Mouse (Mus musculus) hindbrain, embryonic 13.5 days (tissue): ENCODE data around the gene Gm1043. TPM values are rescaled to one million over a fixed set of nuclear protein-coding genes. Genes with fewer than 3 reads are reported as not detected.

Experiments
- ATAC-seq: fragments of 200-750 bp; cut with Nextera tagmentation; 2 replicates; pipeline ENCODE4 v1.8.0; 2017; ENCODE audit warnings: moderate TSS enrichment; ENCODE audit not compliant: low FRiP score
- H3K27ac ChIP-seq: fragments of 300-500 bp; sonication (generic); 2 replicates; pipeline ENCODE4 v1.5.1; 2015; ENCODE audit warnings: inconsistent platforms, mild to moderate bottlenecking, moderate library complexity
- H3K27me3 ChIP-seq: fragments of 300-500 bp; sonication (generic); 2 replicates; pipeline ENCODE4 v1.6.1; 2015; ENCODE audit warnings: mild to moderate bottlenecking, inconsistent platforms
- H3K36me3 ChIP-seq: fragments of 300-500 bp; sonication (generic); 2 replicates; pipeline ENCODE4 v1.6.1; 2015; ENCODE audit warnings: mild to moderate bottlenecking, inconsistent platforms
- H3K4me1 ChIP-seq: fragments of 300-500 bp; sonication (generic); replicated peaks from 2 replicates; pipeline ENCODE4 v1.6.1; 2015; ENCODE audit warnings: inconsistent platforms
- H3K4me2 ChIP-seq: fragments of 300-500 bp; sonication (generic); 2 replicates; pipeline ENCODE4 v1.6.1; 2015; ENCODE audit warnings: inconsistent platforms, mild to moderate bottlenecking, moderate library complexity
- H3K4me3 ChIP-seq: fragments of 300-500 bp; sonication (generic); 2 replicates; pipeline ENCODE4 v1.5.1; 2015; ENCODE audit warnings: mild to moderate bottlenecking, inconsistent platforms
- H3K9ac ChIP-seq: fragments of 300-500 bp; sonication (generic); 2 replicates; pipeline ENCODE4 v1.6.1; 2015; ENCODE audit warnings: mild to moderate bottlenecking, inconsistent platforms
- H3K9me3 ChIP-seq: fragments of 300-500 bp; sonication (generic); 2 replicates; pipeline ENCODE4 v1.6.1; 2016; ENCODE audit warnings: inconsistent platforms
- WGBS: fragments of 180-500 bp; shearing (Covaris S2); methylation state at CpG from one replicate; pipeline ENCODE4 v1.1.7; 2015; 5-methylcytosine and 5-hydroxymethylcytosine counted together
- polyA plus RNA-seq: library from polyadenylated mRNA; unstranded; fragments of >200 nt; fragmentation: Nextera tagmentation; extraction: Ambion mirVana; gene quantifications from 2 replicates; pipeline ENCODE4 v1.2.1, GENCODE M21; 2015

Gm1043 gene
- polyA plus RNA-seq: 1.5 and 1.6 TPM in 2 replicates

- 89% methylated on average over 16 of the region's 16 CpGs for WGBS
- Histone ChIP-seq H3K4me1 (peaks cover 17% of the 10 kb centered on the region), H3K4me2 (no peak within 1 kb of the TSS), H3K4me3 (no peak within 1 kb of the TSS), H3K27me3 (peaks cover 20% of the 10 kb centered on the region), H3K36me3 (peaks cover 10% of the 10 kb centered on the region), H3K9ac (no peak within 1 kb of the TSS), H3K27ac (no peak within 1 kb of the TSS), H3K9me3 (no peaks in the 10 kb centered on the region)
- no peak for ATAC-seq
Measured at GRCm38 (mm10) chr5:37085241-37085640, at the start of gene Gm1043. Gm1043 (plus strand) TSS chr5:37085370.

- WGBS: 89% methylated on average over 6 of the region's 6 CpGs
- Histone ChIP-seq H3K36me3 (no peaks in the 10 kb centered on the region), H3K4me1 (0 out of 2 replicates have a peak, but pooled peaks cover 2% of the 10 kb centered on the region), H3K9ac (no peak overlapping the region), H3K4me2 (no peak overlapping the region), H3K27ac (no peak overlapping the region), H3K27me3 (peaks cover 11% of the 10 kb centered on the region), H3K4me3 (no peak overlapping the region), H3K9me3 (no peaks in the 10 kb centered on the region)
- no peak for ATAC-seq
Measured at GRCm38 (mm10) chr5:37035896-37036295, 49.3 kb upstream of the Gm1043 start.

GRCm38 (mm10) chr5:37036884-37037283 lies 48.3 kb upstream of the Gm1043 start:
- ATAC-seq: no peak
- H3K9ac ChIP-seq: no peak overlapping the region
- H3K27ac ChIP-seq: no peak overlapping the region
- H3K4me2 ChIP-seq: no peak overlapping the region
- no peaks in the 10 kb centered on the region for H3K9me3 ChIP-seq
- no peaks in the 10 kb centered on the region for H3K36me3 ChIP-seq
- H3K27me3 ChIP-seq: peaks cover under 1% of the 10 kb centered on the region
- no peak overlapping the region for H3K4me3 ChIP-seq
- 72% methylated on average over 3 of the region's 3 CpGs for WGBS
- H3K4me1 ChIP-seq: no peaks in the 10 kb centered on the region; the same call in 1 of the 2 replicates

GRCm38 (mm10) chr5:37039908-37040307 lies 45.3 kb upstream of the Gm1043 start:
- no peak for ATAC-seq
- peaks cover 5% of the 10 kb centered on the region for H3K4me1 ChIP-seq
- no peak overlapping the region for H3K27ac ChIP-seq
- 81% methylated on average over 6 of the region's 6 CpGs for WGBS
- no peaks in the 10 kb centered on the region for H3K9me3 ChIP-seq
- no peak overlapping the region for H3K4me3 ChIP-seq
- no peaks in the 10 kb centered on the region for H3K27me3 ChIP-seq
- no peak overlapping the region for H3K4me2 ChIP-seq
- H3K9ac ChIP-seq: no peak overlapping the region
- no peaks in the 10 kb centered on the region for H3K36me3 ChIP-seq

GRCm38 (mm10) chr5:37040711-37041110 lies 44.5 kb upstream of the Gm1043 start:
- H3K27me3 ChIP-seq: no peaks in the 10 kb centered on the region
- no peak overlapping the region for H3K9ac ChIP-seq
- 19% methylated on average over 9 of the region's 9 CpGs for WGBS
- no peak for ATAC-seq
- H3K4me2 ChIP-seq: no peak overlapping the region
- no peaks in the 10 kb centered on the region for H3K36me3 ChIP-seq
- H3K9me3 ChIP-seq: no peaks in the 10 kb centered on the region
- no peak overlapping the region for H3K27ac ChIP-seq
- peaks cover 5% of the 10 kb centered on the region for H3K4me1 ChIP-seq
- H3K4me3 ChIP-seq: no peak overlapping the region

- no peaks in the 10 kb centered on the region for H3K27me3 ChIP-seq
- H3K9me3 ChIP-seq: no peaks in the 10 kb centered on the region
- no peak overlapping the region for H3K4me2 ChIP-seq
- H3K27ac ChIP-seq: no peak overlapping the region
- H3K4me3 ChIP-seq: no peak overlapping the region
- H3K9ac ChIP-seq: no peak overlapping the region
- 56% methylated on average over 6 of the region's 6 CpGs for WGBS
- no peak for ATAC-seq
- H3K4me1 ChIP-seq: peaks cover 5% of the 10 kb centered on the region
- H3K36me3 ChIP-seq: no peaks in the 10 kb centered on the region
Measured at GRCm38 (mm10) chr5:37041651-37042050, 43.5 kb upstream of the Gm1043 start.

- 33% methylated on average over 4 of the region's 4 CpGs for WGBS
- ATAC-seq: no peak
Measured at GRCm38 (mm10) chr5:37042934-37043333, 42.2 kb upstream of the Gm1043 start.

GRCm38 (mm10) chr5:37044793-37045192 lies 40.4 kb upstream of the Gm1043 start:
- no peaks in the 10 kb centered on the region for H3K27me3 ChIP-seq
- H3K27ac ChIP-seq: no peak overlapping the region
- no peaks in the 10 kb centered on the region for H3K9me3 ChIP-seq
- no peak for ATAC-seq
- peaks cover 10% of the 10 kb centered on the region for H3K4me1 ChIP-seq
- H3K36me3 ChIP-seq: no peaks in the 10 kb centered on the region
- WGBS: 82% methylated on average over 2 of the region's 2 CpGs
- H3K9ac ChIP-seq: no peak overlapping the region
- no peak overlapping the region for H3K4me2 ChIP-seq
- H3K4me3 ChIP-seq: no peak overlapping the region

More at GRCm38 (mm10) chr5:37042934-37043333, 42.2 kb upstream of the Gm1043 start:
- Histone ChIP-seq H3K27ac (no peak overlapping the region), H3K9me3 (no peaks in the 10 kb centered on the region), H3K4me2 (no peak overlapping the region), H3K36me3 (no peaks in the 10 kb centered on the region), H3K4me1 (peaks cover 10% of the 10 kb centered on the region), H3K27me3 (no peaks in the 10 kb centered on the region), H3K4me3 (no peak overlapping the region), H3K9ac (no peak overlapping the region)

GRCm38 (mm10) chr5:37045582-37045981 lies 39.6 kb upstream of the Gm1043 start:
- no peak for ATAC-seq
- no peak overlapping the region for H3K4me3 ChIP-seq

GRCm38 (mm10) chr5:37046791-37047190 lies 38.4 kb upstream of the Gm1043 start:
- Histone ChIP-seq H3K9me3 (no peaks in the 10 kb centered on the region), H3K36me3 (no peaks in the 10 kb centered on the region), H3K4me1 (peaks cover 16% of the 10 kb centered on the region; the same call in 1 of the 2 replicates), H3K4me2 (no peak overlapping the region), H3K27ac (peak overlapping the region; percentile 30; the same call in 1 of the 2 replicates), H3K4me3 (no peak overlapping the region), H3K27me3 (no peaks in the 10 kb centered on the region), H3K9ac (no peak overlapping the region)
- WGBS: 57% methylated on average over 5 of the region's 5 CpGs
- ATAC-seq: no peak

More at GRCm38 (mm10) chr5:37045582-37045981, 39.6 kb upstream of the Gm1043 start:
- no peaks in the 10 kb centered on the region for H3K27me3 ChIP-seq
- H3K4me2 ChIP-seq: no peak overlapping the region
- 78% methylated on average over 2 of the region's 2 CpGs for WGBS
- H3K9ac ChIP-seq: no peak overlapping the region
- H3K27ac ChIP-seq: no peak overlapping the region
- no peaks in the 10 kb centered on the region for H3K9me3 ChIP-seq
- peaks cover 11% of the 10 kb centered on the region for H3K4me1 ChIP-seq
- H3K36me3 ChIP-seq: no peaks in the 10 kb centered on the region

- no peak overlapping the region for H3K27ac ChIP-seq
- no peaks in the 10 kb centered on the region for H3K36me3 ChIP-seq
- H3K4me1 ChIP-seq: peaks cover 19% of the 10 kb centered on the region
- ATAC-seq: no peak
- H3K4me2 ChIP-seq: no peak overlapping the region
- H3K27me3 ChIP-seq: no peaks in the 10 kb centered on the region
- no peak overlapping the region for H3K4me3 ChIP-seq
- WGBS: 64% methylated on average over 17 of the region's 17 CpGs
- H3K9me3 ChIP-seq: no peaks in the 10 kb centered on the region
- no peak overlapping the region for H3K9ac ChIP-seq
Measured at GRCm38 (mm10) chr5:37047206-37047915, 37.8 kb upstream of the Gm1043 start.

GRCm38 (mm10) chr5:37047992-37048391 lies 37.2 kb upstream of the Gm1043 start:
- ATAC-seq: no peak
- H3K4me3 ChIP-seq: no peak overlapping the region
- no peak overlapping the region for H3K4me2 ChIP-seq
- H3K36me3 ChIP-seq: no peaks in the 10 kb centered on the region
- H3K27me3 ChIP-seq: no peaks in the 10 kb centered on the region
- no peak overlapping the region for H3K27ac ChIP-seq
- 76% methylated on average over 7 of the region's 7 CpGs for WGBS
- no peak overlapping the region for H3K9ac ChIP-seq
- peaks cover 21% of the 10 kb centered on the region for H3K4me1 ChIP-seq
- no peaks in the 10 kb centered on the region for H3K9me3 ChIP-seq

GRCm38 (mm10) chr5:37049111-37049510 lies 36.1 kb upstream of the Gm1043 start:
- H3K27me3 ChIP-seq: no peaks in the 10 kb centered on the region
- H3K9ac ChIP-seq: no peak overlapping the region
- no peak overlapping the region for H3K27ac ChIP-seq
- no peak overlapping the region for H3K4me3 ChIP-seq
- H3K36me3 ChIP-seq: no peaks in the 10 kb centered on the region
- no peak overlapping the region for H3K4me2 ChIP-seq
- ATAC-seq: no peak
- no peaks in the 10 kb centered on the region for H3K9me3 ChIP-seq
- 79% methylated on average over 2 of the region's 2 CpGs for WGBS
- peaks cover 30% of the 10 kb centered on the region for H3K4me1 ChIP-seq
